Mouse (Mus musculus): ENCODE results near the gene Ipmk.

DNA sequence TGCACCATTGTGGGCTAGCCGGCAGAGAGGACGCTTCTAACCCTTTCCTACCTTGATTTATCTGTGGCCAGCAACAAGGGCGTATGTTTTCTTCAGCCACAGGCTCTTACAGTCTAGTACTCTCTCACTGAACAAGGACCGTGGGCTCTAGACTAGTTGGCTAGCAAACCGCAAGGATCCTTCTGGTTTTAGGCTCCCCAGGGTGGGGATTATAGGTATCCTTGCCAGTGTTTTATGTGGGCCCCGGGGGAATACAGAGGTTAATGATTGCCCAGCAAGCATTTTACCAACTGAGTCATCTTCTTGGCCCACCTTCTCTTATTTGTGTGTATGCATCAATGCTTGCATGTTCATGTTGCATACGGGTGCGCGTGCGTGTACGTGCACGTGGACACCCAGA, 7.4 kb downstream of the Ipmk start:
- TF ChIP-seq CTCF (conservative IDR thresholded peaks at IDR 0.05; ENCODE audit: insufficient read depth, insufficient read length, low read depth, low read length) (no peak), POLR2A (IDR thresholded peaks at IDR 0.05; ENCODE audit: low read depth, low read length) (no peak)
